Mouse (Mus musculus): ENCODE results near the gene Gm11444. TPM values are rescaled to one million over a fixed set of nuclear protein-coding genes. Genes with fewer than 3 reads are reported as not detected.

Gm11444 gene
- polyA plus RNA-seq, 1 experiment = 8.4 TPM

DNA sequence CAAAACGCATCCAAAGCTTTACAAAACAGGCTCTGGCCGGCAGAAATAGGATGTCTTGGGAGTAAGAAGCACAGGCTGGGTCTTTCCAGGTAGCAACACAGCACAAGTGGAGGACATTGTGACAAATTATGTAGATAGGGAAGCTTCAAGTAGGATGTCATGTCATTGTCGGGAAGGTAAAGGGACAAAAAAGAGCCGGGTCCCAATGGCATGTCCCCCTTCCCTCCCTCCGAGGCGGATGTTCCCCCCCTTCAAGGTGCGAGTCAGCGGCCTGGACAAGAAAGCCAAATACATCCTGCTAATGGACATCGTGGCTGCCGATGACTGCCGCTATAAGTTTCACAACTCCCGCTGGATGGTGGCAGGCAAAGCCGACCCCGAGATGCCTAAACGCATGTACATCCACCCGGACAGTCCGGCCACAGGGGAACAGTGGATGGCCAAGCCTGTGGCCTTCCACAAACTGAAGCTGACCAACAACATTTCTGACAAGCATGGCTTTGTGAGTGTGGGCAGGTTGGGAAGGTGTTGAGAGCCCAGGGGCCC, 15.7 kb downstream of the Gm11444 start:
- no peak overlapping the region for H3K4me3 ChIP-seq (ENCODE audit: control insufficient read depth, low read depth, low read length)
- no peak for TF ChIP-seq CTCF (IDR thresholded peaks at IDR 0.05; ENCODE audit: control insufficient read depth, insufficient read depth, insufficient replicate concordance, low read depth, low read length)
- no peak for TF ChIP-seq POLR2A (IDR thresholded peaks at IDR 0.05; ENCODE audit: control insufficient read depth, low read depth, low read length)
- H3K27me3 ChIP-seq (ENCODE audit: control insufficient read depth, insufficient read depth, low read length) = peaks cover 4% of the 10 kb centered on the region
- H3K4me1 ChIP-seq (ENCODE audit: control insufficient read depth, insufficient read depth, low read length) = peaks cover 32% of the 10 kb centered on the region
- no peak overlapping the region for H3K27ac ChIP-seq (ENCODE audit: control insufficient read depth, insufficient read depth, low read depth, low read length)
- H3K36me3 ChIP-seq (ENCODE audit: control insufficient read depth, insufficient read depth, low read length) = no peaks in the 10 kb centered on the region

DNA sequence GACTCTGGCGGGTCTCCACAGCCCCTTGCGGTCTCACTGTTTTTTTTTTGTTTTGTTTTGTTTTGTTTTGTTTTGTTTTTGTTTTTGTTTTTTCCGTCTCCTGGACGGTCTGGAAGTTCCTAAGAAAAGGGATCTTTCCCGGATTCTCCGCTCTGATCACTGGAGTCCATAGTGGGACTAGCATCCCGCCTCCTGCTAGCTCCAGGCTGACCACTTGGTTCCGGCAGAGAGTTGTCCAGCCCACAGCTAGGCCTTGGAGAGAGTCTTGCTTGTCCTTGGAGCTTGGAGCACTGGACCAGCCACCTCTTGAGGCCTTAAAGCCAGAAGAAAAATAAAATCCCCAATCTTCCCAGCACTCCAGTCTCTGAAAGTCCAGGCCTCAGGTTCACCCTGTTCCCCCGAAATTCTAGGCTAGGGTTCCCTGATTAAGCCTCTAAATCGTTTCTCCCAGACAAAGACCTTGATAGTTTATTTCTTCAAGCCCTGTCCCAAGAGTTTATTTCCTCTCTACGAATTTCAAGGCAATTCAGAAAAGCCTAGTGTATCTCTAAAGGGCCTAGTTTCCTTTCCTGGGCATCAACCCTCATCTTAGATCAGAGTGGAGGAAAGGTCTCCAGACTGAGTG, 16.3 kb downstream of the Gm11444 start:
- Histone ChIP-seq H3K4me1 (ENCODE audit: control insufficient read depth, insufficient read depth, low read length) (peaks cover 36% of the 10 kb centered on the region), H3K27ac (ENCODE audit: control insufficient read depth, insufficient read depth, low read depth, low read length) (no peak overlapping the region), H3K27me3 (ENCODE audit: control insufficient read depth, insufficient read depth, low read length) (peaks cover 4% of the 10 kb centered on the region), H3K4me3 (ENCODE audit: control insufficient read depth, low read depth, low read length) (no peak overlapping the region), H3K36me3 (ENCODE audit: control insufficient read depth, insufficient read depth, low read length) (no peaks in the 10 kb centered on the region)
- TF ChIP-seq CTCF (IDR thresholded peaks at IDR 0.05; ENCODE audit: control insufficient read depth, insufficient read depth, insufficient replicate concordance, low read depth, low read length) (no peak), POLR2A (IDR thresholded peaks at IDR 0.05; ENCODE audit: control insufficient read depth, low read depth, low read length) (no peak)

DNA sequence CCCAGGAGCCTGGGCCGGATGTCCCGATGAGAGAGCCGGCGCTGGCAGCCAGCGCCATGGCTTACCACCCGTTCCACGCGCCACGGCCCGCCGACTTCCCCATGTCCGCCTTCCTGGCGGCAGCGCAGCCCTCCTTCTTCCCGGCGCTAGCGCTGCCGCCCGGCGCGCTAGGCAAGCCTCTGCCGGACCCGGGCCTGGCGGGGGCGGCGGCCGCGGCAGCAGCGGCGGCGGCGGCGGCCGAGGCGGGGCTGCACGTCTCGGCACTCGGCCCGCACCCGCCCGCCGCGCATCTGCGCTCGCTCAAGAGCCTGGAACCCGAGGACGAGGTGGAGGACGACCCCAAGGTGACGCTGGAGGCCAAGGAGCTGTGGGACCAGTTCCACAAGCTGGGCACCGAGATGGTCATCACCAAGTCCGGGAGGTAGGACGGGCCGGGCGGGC, 17.0 kb downstream of the Gm11444 start:
- Histone ChIP-seq H3K27ac (ENCODE audit: control insufficient read depth, insufficient read depth, low read depth, low read length) (0 out of 2 replicates have a peak overlapping the region, but pooled peaks have one; percentile 34), H3K36me3 (ENCODE audit: control insufficient read depth, insufficient read depth, low read length) (no peaks in the 10 kb centered on the region), H3K4me3 (ENCODE audit: control insufficient read depth, low read depth, low read length) (peak overlapping the region; percentile 63), H3K27me3 (ENCODE audit: control insufficient read depth, insufficient read depth, low read length) (peaks cover 4% of the 10 kb centered on the region), H3K4me1 (ENCODE audit: control insufficient read depth, insufficient read depth, low read length) (peaks cover 34% of the 10 kb centered on the region)
- no peak for TF ChIP-seq CTCF (IDR thresholded peaks at IDR 0.05; ENCODE audit: control insufficient read depth, insufficient read depth, insufficient replicate concordance, low read depth, low read length)
- no peak for TF ChIP-seq POLR2A (IDR thresholded peaks at IDR 0.05; ENCODE audit: control insufficient read depth, low read depth, low read length)

DNA sequence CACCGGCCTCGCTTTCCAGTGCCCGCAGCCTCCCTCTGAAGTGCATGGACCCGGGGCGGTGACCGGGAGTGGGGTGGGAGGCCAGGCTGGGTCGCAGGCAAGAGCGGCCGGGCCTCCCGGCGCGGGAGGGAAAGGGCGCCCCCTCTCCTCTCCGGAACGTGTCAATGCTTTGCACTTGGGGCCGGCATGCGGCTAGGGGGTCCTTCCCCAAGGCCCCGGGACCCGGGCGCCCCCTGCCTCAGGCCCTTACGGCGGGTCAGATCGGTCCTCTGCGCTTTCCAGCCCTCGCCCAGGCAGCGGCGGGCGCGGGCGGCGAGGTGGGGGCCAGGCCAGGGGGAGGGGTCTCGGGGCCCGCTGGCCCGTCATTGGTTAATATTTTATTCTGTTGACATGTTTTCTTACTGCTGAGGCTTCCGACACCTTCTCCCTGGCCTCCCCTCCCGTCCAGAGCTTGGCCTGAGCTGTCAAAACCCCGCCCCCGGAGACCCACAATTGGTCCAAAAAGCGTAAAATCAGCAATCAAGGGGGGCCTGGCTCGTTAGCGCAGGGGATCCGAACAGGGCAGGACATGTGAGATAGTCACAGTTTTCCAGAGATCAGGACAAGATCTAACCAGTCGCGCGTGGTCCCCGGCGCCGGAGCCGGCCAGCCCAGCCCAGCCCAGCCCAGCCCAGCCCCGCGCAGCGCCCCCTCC, 17.8 kb downstream of the Gm11444 start, which contains the start of gene Tbx2:
Gene Tbx2 (plus strand): TSS at position 321 of the 694 bp plus-strand sequence.
- H3K27me3 ChIP-seq (ENCODE audit: control insufficient read depth, insufficient read depth, low read length) = peaks cover 2% of the 10 kb centered on the region
- TF ChIP-seq POLR2A (IDR thresholded peaks at IDR 0.05; ENCODE audit: control insufficient read depth, low read depth, low read length) (no peak), CTCF (IDR thresholded peaks at IDR 0.05; ENCODE audit: control insufficient read depth, insufficient read depth, insufficient replicate concordance, low read depth, low read length) (no peak)

DNA sequence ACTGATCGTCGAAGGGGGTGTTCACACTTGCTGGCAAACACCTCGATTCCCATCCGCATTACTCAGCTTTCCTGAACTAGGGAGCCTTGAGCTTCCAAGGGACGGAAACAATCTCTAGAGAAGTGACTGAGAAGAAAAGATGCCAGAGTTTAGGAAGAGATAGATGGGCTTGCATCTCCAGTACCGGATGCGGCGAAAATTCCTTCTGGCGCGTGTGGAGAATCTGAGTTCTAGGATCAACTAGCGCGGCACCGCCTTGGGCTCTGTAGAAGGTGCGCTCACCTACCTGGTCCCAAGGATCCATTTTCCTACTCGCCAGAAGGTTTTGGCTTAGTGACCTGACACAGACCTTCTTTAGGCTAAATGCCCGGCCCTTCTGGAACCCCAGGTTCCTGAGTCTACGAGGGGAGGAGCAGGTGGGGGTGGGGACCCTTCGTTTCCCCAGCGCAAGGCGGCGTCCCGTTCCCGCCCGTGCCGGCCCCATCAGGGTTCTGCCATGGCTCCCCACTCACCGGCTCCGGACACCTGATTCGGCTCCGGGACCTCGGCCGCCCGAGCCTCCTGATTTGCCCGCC, 18.4 kb downstream of the Gm11444 start:
- Histone ChIP-seq H3K27ac (ENCODE audit: control insufficient read depth, insufficient read depth, low read depth, low read length) (no peak overlapping the region), H3K4me1 (ENCODE audit: control insufficient read depth, insufficient read depth, low read length) (peaks cover 24% of the 10 kb centered on the region), H3K36me3 (ENCODE audit: control insufficient read depth, insufficient read depth, low read length) (no peaks in the 10 kb centered on the region), H3K27me3 (ENCODE audit: control insufficient read depth, insufficient read depth, low read length) (peaks cover 2% of the 10 kb centered on the region), H3K4me3 (ENCODE audit: control insufficient read depth, low read depth, low read length) (peak overlapping the region; percentile 41)
- no peak for TF ChIP-seq CTCF (IDR thresholded peaks at IDR 0.05; ENCODE audit: control insufficient read depth, insufficient read depth, insufficient replicate concordance, low read depth, low read length)
- no peak for TF ChIP-seq POLR2A (IDR thresholded peaks at IDR 0.05; ENCODE audit: control insufficient read depth, low read depth, low read length)

More for the DNA sequence above, 17.8 kb downstream of the Gm11444 start, which contains the start of gene Tbx2:
- Histone ChIP-seq H3K4me3 (ENCODE audit: control insufficient read depth, low read depth, low read length) (peak within 1 kb of the TSS; percentile 63), H3K27ac (ENCODE audit: control insufficient read depth, insufficient read depth, low read depth, low read length) (0 out of 2 replicates have a peak within 1 kb of the TSS, but pooled peaks have one; percentile 34), H3K36me3 (ENCODE audit: control insufficient read depth, insufficient read depth, low read length) (no peaks in the 10 kb centered on the region), H3K4me1 (ENCODE audit: control insufficient read depth, insufficient read depth, low read length) (peaks cover 28% of the 10 kb centered on the region)

DNA sequence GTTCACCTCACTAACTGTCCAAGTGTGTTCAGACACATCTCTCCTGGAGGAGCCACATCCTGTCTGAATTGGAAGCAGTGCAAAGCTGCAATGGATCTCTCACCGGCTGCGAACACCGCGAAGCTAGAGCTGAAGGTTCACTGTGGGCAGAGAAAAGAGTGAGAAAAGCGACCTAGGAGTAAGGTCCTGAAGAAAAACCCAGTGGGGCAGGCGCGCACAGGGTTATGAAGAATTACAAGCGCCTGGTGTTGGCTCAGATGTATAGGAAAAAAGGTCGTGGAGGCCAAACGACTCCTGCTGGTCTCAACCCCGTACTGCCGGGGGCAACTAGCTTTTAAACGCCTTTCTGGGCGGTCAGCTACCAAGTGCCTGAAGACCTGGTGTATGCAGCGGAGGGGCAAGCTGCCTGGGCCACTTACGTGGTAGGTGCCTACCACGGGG, 19.2 kb downstream of the Gm11444 start:
- TF ChIP-seq POLR2A (IDR thresholded peaks at IDR 0.05; ENCODE audit: control insufficient read depth, low read depth, low read length) = no peak
- TF ChIP-seq CTCF (IDR thresholded peaks at IDR 0.05; ENCODE audit: control insufficient read depth, insufficient read depth, insufficient replicate concordance, low read depth, low read length) = no peak
- no peak overlapping the region for H3K4me3 ChIP-seq (ENCODE audit: control insufficient read depth, low read depth, low read length)
- no peaks in the 10 kb centered on the region for H3K36me3 ChIP-seq (ENCODE audit: control insufficient read depth, insufficient read depth, low read length)
- no peak overlapping the region for H3K27ac ChIP-seq (ENCODE audit: control insufficient read depth, insufficient read depth, low read depth, low read length)
- peaks cover 24% of the 10 kb centered on the region for H3K4me1 ChIP-seq (ENCODE audit: control insufficient read depth, insufficient read depth, low read length)
- peaks cover 2% of the 10 kb centered on the region for H3K27me3 ChIP-seq (ENCODE audit: control insufficient read depth, insufficient read depth, low read length)

Measured in testis, adult 2 months (tissue).